Mouse (Mus musculus) thymus, adult 2 months (tissue): ENCODE measurements around the gene Uqcc2. TPM values are rescaled to one million over a fixed set of nuclear protein-coding genes. Genes with fewer than 3 reads are reported as not detected.

Experiments used
- DNase-seq: peaks from one replicate; pipeline ENCODE4 v3.0.0; 2021
- H3K27ac ChIP-seq: fragments of 200-500 bp; 2 replicates; pipeline ENCODE4 v1.5.1; 2012; ENCODE audit warnings: low read length, control low read depth; ENCODE audit not compliant: control insufficient read depth, insufficient read depth
- H3K27me3 ChIP-seq: fragments of 200-500 bp; 2 replicates; pipeline ENCODE4 v1.6.1; 2012; ENCODE audit warnings: mild to moderate bottlenecking, low read length, moderate library complexity, mixed read lengths; ENCODE audit not compliant: control insufficient read depth, insufficient read depth
- H3K36me3 ChIP-seq: fragments of 200-500 bp; 2 replicates; pipeline ENCODE4 v1.6.1; 2012; ENCODE audit warnings: mild to moderate bottlenecking, low read length, moderate library complexity; ENCODE audit not compliant: control insufficient read depth, insufficient read depth
- H3K4me1 ChIP-seq: fragments of 200-500 bp; replicated peaks from 2 replicates; pipeline ENCODE4 v1.6.1; 2012; ENCODE audit warnings: low read length; ENCODE audit not compliant: control insufficient read depth, insufficient read depth
- H3K4me3 ChIP-seq: fragments of 200-500 bp; 2 replicates; pipeline ENCODE4 v1.5.1; 2012; ENCODE audit warnings: mild to moderate bottlenecking, low read length, control low read depth, moderate library complexity; ENCODE audit not compliant: control insufficient read depth, insufficient read depth
- CTCF ChIP-seq: fragments of 200-500 bp; IDR thresholded peaks from 2 replicates; pipeline ENCODE4 v1.5.1; 2012; ENCODE audit warnings: mild to moderate bottlenecking, control low read depth, low read length, moderate library complexity, borderline replicate concordance; ENCODE audit not compliant: control insufficient read depth, poor library complexity, insufficient read depth; ENCODE audit errors: extremely low read depth
- POLR2A ChIP-seq: fragments of 200-500 bp; IDR thresholded peaks from 2 replicates; pipeline ENCODE4 v1.6.1; 2012; ENCODE audit warnings: mild to moderate bottlenecking, low read length, control low read depth, moderate library complexity; ENCODE audit not compliant: control insufficient read depth, poor library complexity, insufficient read depth; ENCODE audit errors: extremely low read depth
- WGBS: fragments of 180-500 bp; shearing (Covaris S2); methylation state at CpG from one replicate; pipeline ENCODE4 v1.1.7; 2018; 5-methylcytosine and 5-hydroxymethylcytosine counted together
- polyA plus RNA-seq: library from polyadenylated mRNA; depleted of rRNA; stranded (reverse); fragments of >200 nt; gene quantifications from 2 replicates; pipeline ENCODE4 v1.2.3, GENCODE M21; 2012; rRNA removed

The Uqcc2 gene
- polyA plus RNA-seq, 1 experiment, result 152 TPM

DNA sequence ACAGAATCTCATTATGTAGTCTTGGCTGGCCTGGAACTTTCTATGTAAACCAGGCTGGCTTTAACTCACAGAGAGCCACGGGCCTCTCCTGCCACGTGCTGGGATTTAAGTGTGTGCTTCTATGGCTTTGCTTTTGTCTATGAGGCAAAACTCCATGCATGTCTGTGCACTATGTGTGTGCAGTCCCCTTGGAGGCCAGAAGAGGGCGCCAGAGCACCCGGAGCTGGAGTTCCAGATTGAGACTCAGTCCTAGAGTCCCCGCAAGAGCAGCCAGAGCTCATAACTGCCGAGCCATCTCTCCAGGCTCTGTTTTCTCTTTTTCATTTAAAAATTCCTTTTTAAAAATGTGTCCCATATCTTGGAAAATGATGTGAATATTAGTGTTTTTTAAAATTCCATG lies 55.8 kb downstream of the Uqcc2 start:
- Histone ChIP-seq H3K27me3 (no peaks in the 10 kb centered on the region), H3K4me3 (no peak overlapping the region), H3K27ac (no peak overlapping the region), H3K4me1 (peaks cover 36% of the 10 kb centered on the region), H3K36me3 (no peaks in the 10 kb centered on the region)
- WGBS, result 95% methylated on average over 6 of the region's 6 CpGs
- DNase-seq, result no peak
- TF ChIP-seq CTCF, result peak; percentile 56; the same call in 1 of the 2 replicates
- TF ChIP-seq POLR2A, result no peak

- H3K27ac ChIP-seq, result no peak overlapping the region
- DNase-seq, result no peak
- peaks cover 33% of the 10 kb centered on the region for H3K4me1 ChIP-seq
- TF ChIP-seq POLR2A, result no peak
- H3K4me3 ChIP-seq, result no peak overlapping the region
- WGBS, result 98% methylated on average over 7 of the region's 7 CpGs
- no peaks in the 10 kb centered on the region for H3K27me3 ChIP-seq
- no peaks in the 10 kb centered on the region for H3K36me3 ChIP-seq
These were observed 56.6 kb downstream of the Uqcc2 start for GRCm38 (mm10) chr17:27077133-27077532.

DNA sequence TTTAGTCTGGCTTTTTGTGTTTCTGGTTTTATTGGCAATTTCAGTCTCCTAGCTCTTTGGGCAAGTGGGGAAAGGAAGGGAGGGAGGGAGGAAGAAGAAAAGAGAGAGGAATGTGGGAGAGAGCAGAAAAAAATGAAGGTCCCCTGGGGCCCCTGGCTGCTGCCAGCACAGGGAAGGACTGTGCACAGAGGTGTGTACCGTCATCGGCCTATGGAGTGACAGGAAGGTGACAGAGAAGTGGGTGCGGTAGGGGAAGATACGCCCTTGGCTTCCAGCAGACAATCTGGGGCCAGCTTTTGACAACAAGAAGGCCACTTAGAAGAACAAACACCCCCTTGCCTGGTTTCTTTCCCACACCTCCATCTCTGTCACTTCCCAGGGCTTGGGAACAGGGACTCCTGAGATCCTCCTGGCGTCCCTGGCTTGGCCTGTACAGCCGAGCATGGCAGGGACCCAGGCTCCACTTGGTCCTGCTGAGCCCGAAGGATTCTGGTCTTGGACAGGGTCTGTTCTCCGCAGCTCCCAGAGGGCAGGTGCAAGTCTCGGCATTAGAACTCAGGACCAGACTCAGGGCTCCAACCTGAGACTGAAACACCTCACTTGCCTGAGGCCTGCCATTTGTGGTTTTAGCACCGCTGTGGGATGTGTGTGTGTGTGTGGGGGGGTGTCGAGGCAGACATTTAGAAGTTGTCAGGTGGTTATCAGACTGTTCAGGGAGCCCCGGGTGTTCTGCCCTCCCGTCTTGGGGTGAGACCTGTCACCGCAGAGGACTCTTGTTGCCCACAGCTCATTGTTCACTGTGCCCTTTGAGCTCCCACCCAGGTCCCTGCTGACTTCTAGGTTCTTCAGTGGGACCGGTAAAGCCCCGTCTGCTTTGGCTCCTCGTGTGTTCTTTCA lies 58.6 kb downstream of the Uqcc2 start:
- no peak overlapping the region for H3K27ac ChIP-seq
- DNase-seq, result no peak
- no peak overlapping the region for H3K4me3 ChIP-seq
- H3K4me1 ChIP-seq, result peaks cover 25% of the 10 kb centered on the region
- peak; percentile 29; the same call in 1 of the 2 replicates for TF ChIP-seq POLR2A
- no peak for TF ChIP-seq CTCF
- H3K36me3 ChIP-seq, result no peaks in the 10 kb centered on the region
- WGBS, result 34% methylated on average over 17 of the region's 17 CpGs
- H3K27me3 ChIP-seq, result no peaks in the 10 kb centered on the region

DNA sequence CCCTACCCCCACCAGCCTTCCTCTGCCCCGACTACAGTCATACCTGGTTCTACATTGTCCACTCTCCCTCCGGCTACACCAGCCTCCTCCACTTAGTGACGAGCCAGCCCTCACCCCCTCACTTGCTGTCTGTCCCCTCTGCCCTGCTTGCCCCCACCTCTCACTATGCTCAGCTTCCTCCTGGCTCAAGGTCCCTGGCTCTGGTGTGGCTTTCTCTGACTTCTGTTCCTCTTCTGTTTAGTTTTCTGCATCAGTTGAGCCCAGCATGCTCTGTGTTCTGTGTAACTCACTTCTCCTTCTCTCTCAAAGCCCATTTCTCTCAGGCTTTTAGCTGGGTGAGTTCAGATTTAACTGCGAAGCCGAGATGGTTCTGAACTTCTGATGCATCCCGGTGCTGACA lies 59.5 kb downstream of the Uqcc2 start:
- Histone ChIP-seq H3K27me3 (no peaks in the 10 kb centered on the region), H3K4me3 (no peak overlapping the region), H3K36me3 (no peaks in the 10 kb centered on the region), H3K4me1 (peaks cover 23% of the 10 kb centered on the region), H3K27ac (peak overlapping the region; percentile 10; the same call in 1 of the 2 replicates)
- TF ChIP-seq POLR2A (no peak), CTCF (no peak)
- no peak for DNase-seq
- 46% methylated on average over 6 of the region's 6 CpGs for WGBS

DNA sequence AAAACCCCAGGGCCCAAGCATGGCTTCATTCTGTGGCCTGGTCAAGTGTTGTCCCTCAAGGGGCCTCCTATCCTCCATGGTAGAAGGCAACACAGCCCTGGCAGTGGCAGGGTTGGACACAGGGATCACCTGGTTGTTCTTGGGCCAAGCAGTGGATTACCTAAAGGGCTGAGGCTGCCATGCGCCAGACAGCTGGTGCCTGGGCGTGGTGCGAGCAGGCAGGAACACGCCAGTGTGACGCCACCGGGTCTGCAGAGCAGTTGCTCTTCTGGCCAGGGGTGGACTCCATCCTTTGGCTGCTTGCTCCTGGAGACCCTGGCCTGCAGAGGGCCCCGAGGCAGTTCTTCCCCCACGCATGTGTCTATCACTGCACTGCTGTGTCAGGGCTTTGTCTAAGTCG lies 59.9 kb downstream of the Uqcc2 start:
- Histone ChIP-seq H3K4me3 (no peak overlapping the region), H3K27me3 (no peaks in the 10 kb centered on the region), H3K4me1 (peaks cover 23% of the 10 kb centered on the region), H3K27ac (peak overlapping the region; percentile 10; the same call in 1 of the 2 replicates), H3K36me3 (no peaks in the 10 kb centered on the region)
- TF ChIP-seq CTCF, result no peak
- TF ChIP-seq POLR2A, result no peak
- no peak for DNase-seq
- 59% methylated on average over 9 of the region's 9 CpGs for WGBS

DNA sequence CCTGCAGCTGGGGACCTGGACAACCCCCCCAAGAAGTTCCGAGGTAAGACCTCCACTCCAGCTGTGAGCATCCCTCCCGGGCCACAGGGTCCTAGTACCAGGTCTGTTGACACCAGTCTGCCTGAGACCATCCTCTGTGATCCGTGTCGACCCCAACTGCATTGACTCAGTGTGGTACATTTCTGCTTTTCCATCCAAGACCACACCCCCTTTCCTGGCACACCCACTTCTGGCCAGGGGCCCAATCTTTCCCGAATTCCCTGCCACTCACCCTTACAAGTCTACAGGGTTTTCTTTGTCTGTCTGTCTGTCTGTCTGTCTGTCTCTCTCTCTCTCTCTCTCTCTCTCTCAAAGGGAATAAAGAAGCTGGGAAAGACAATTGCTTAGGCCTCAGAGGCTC lies 60.6 kb downstream of the Uqcc2 start:
- no peak for DNase-seq
- 95% methylated on average over 5 of the region's 5 CpGs for WGBS
- H3K27me3 ChIP-seq, result no peaks in the 10 kb centered on the region
- no peak overlapping the region for H3K27ac ChIP-seq
- no peak for TF ChIP-seq CTCF
- TF ChIP-seq POLR2A, result no peak
- H3K4me1 ChIP-seq, result peaks cover 23% of the 10 kb centered on the region
- H3K36me3 ChIP-seq, result no peaks in the 10 kb centered on the region
- no peak overlapping the region for H3K4me3 ChIP-seq

Other genes with a start within 250 kb of the Uqcc2 start
- gene Kifc5b, start 216.8 kb downstream of the Uqcc2 start, polyA plus RNA-seq, result 26.0 and 30.1 TPM in 2 replicates
- gene Phf1, start 200.9 kb downstream of the Uqcc2 start, polyA plus RNA-seq, result 125 and 132 TPM in 2 replicates
- 235 and 251 TPM in 2 replicates for gene Cuta, start 194.3 kb downstream of the Uqcc2 start, polyA plus RNA-seq
- gene Syngap1, start 192.7 kb downstream of the Uqcc2 start, polyA plus RNA-seq, result 7.6 and 7.7 TPM in 2 replicates
- gene Zbtb9, start 160.7 kb downstream of the Uqcc2 start, polyA plus RNA-seq, result 54.6 and 60.7 TPM in 2 replicates
- gene Bak1, start 104.9 kb downstream of the Uqcc2 start, polyA plus RNA-seq, result 118 and 131 TPM in 2 replicates
- gene Itpr3, start 76.6 kb downstream of the Uqcc2 start, polyA plus RNA-seq, result 42.0 and 54.2 TPM in 2 replicates
- gene Ip6k3, start 33.9 kb upstream of the Uqcc2 start, polyA plus RNA-seq, result 0.61 and 1.4 TPM in 2 replicates
- 188 and 190 TPM in 2 replicates for gene Lemd2, start 70.6 kb upstream of the Uqcc2 start, polyA plus RNA-seq